Mouse (Mus musculus) liver, postnatal 0 days (tissue): ENCODE results near the gene Gm2022. TPM values are rescaled to one million over a fixed set of nuclear protein-coding genes. Genes with fewer than 3 reads are reported as not detected.

Experiments used
- polyA plus RNA-seq: library from polyadenylated mRNA; unstranded; fragments of >200 nt; fragmentation: Nextera tagmentation; extraction: Ambion mirVana; gene quantifications from 2 replicates; pipeline ENCODE4 v1.2.1, GENCODE M21; 2015

The Gm2022 gene
- polyA plus RNA-seq, 1 experiment from 2014 or later = not detected

Other genes with a start within 250 kb of the Gm2022 start
- gene Gm21319, start 119.6 kb upstream of the Gm2022 start, polyA plus RNA-seq = not detected in 2 replicates
- gene Gm21936, start 99.9 kb upstream of the Gm2022 start, polyA plus RNA-seq = not detected in 2 replicates
- not detected in 2 replicates for gene BB287469, start 78.8 kb upstream of the Gm2022 start, polyA plus RNA-seq
- gene Gm2001, start 53.0 kb upstream of the Gm2022 start, polyA plus RNA-seq = not detected in 2 replicates
- gene Gm2016, start 21.3 kb upstream of the Gm2022 start, polyA plus RNA-seq = not detected in 2 replicates
- gene Gm2035, start 24.5 kb downstream of the Gm2022 start, polyA plus RNA-seq = not detected in 2 replicates
- not detected in 2 replicates for gene Gm2042, start 58.7 kb downstream of the Gm2022 start, polyA plus RNA-seq
- gene Gm2075, start 116.5 kb downstream of the Gm2022 start, polyA plus RNA-seq = not detected in 2 replicates
- not detected in 2 replicates for gene Gm6803, start 123.4 kb downstream of the Gm2022 start, polyA plus RNA-seq
- not detected in 2 replicates for gene Gm2056, start 131.6 kb downstream of the Gm2022 start, polyA plus RNA-seq
- not detected in 2 replicates for gene Gm16368, start 188.3 kb downstream of the Gm2022 start, polyA plus RNA-seq